Mouse (Mus musculus): Measurements from ENCODE around the gene S1pr5. TPM values are rescaled to one million over a fixed set of nuclear protein-coding genes. Genes with fewer than 3 reads are reported as not detected.
"Not testable (repeated sequence)": the region's sequence is repeated elsewhere in the genome, so short reads cannot be mapped to it uniquely, and the experiment has no call there.

Gene S1pr5
- total RNA-seq, 2 experiments from 2014 or later: 13.1 to 14.5 TPM

- DNase-seq (ENCODE audit: extremely low spot score in 1 of 2, low spot score in 1 of 2): no peak
These were observed 34.5 kb downstream of the S1pr5 start for GRCm38 (mm10) chr9:21213617-21214190.

GRCm38 (mm10) chr9:21211624-21212023, 36.6 kb downstream of the S1pr5 start:
- DNase-seq (ENCODE audit: extremely low spot score in 1 of 2, low spot score in 1 of 2): no peak

- DNase-seq (ENCODE audit: extremely low spot score in 1 of 2, low spot score in 1 of 2): no peak
These were observed 37.4 kb downstream of the S1pr5 start for GRCm38 (mm10) chr9:21210821-21211220.

- DNase-seq (ENCODE audit: extremely low spot score in 1 of 2, low spot score in 1 of 2): no peak
These were observed 39.6 kb downstream of the S1pr5 start for GRCm38 (mm10) chr9:21208626-21209025.

DNA sequence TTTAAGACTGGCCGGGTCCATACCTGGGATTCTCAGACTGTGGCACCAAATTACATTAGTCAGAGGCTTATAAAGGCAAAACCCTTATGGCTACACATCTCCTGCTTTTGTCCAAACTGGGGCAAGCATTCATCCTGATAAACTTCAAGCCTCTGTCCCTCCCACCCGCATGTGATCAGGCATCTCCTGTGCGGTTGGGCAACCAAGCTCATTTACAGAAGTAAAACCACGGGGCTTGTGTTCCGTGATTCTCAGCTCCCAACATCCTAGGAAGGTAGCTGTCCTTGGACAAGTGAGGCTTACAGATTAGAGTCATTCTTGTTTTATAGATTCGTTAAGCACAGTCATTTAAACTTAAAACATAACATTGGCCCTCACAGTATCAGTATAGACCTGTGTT, 41.4 kb downstream of the S1pr5 start:
- DNase-seq (ENCODE audit: extremely low spot score in 1 of 2, low spot score in 1 of 2): no peak

DNA sequence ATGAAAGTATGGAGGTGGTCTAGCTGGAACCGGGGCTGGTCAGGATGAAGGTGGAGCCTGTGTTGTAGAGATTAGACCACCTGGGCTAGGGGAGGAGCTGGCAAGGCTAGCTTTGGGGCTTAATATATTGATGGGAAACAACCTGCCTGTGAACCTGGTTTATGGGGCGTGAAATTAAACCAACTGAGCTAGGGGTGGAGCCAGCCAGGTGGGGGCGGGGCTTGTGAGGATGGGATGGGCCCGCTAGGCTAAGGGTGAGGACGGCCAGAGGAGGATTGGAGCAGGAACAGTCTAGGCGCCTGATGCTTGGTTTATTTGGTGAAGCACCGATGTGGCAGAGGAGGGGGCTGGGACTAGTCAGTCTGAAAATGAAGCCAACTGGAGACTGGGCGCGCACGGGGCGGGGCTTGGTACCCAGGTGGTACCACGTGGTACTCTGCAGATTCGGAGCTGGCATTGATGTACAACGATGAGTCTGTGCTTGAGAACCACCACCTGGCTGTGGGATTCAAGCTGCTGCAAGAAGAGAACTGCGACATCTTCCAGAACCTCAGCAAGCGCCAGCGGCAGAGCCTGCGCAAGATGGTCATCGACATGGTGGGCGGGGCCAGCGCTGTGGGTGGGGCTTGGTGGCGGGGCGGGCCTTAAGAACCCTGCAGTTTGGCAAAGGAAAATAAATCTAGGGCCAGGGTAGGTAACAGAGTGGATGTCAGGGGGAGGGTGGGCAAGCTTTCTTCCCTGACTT, 43.5 kb downstream of the S1pr5 start:
- DNase-seq (ENCODE audit: extremely low spot score in 1 of 2, low spot score in 1 of 2): peak in 1 of 2 experiments; percentile 31

- DNase-seq (ENCODE audit: extremely low spot score in 1 of 2, low spot score in 1 of 2): no peak
These were observed 44.1 kb downstream of the S1pr5 start for GRCm38 (mm10) chr9:21204156-21204527.

DNA sequence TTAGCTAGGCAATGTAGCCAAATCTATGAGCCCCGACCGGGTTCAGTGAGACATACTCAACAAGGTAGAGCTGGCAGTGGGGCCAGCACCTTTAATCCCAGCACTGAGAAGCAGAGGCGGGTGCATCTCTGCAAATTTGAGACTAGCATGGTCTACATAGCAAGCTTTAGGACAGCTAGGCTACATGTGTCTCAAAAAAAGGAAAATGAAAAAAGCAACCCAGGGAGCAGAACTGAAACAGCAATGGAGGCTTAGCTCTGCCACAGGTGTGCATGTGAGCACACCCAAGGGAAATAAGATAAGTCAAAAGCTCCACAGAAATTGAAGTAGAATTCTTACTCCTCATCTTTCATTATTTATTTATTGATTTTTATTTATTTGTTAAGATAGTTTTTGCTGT, 49.3 kb downstream of the S1pr5 start:
- DNase-seq (ENCODE audit: extremely low spot score in 1 of 2, low spot score in 1 of 2): no peak

DNA sequence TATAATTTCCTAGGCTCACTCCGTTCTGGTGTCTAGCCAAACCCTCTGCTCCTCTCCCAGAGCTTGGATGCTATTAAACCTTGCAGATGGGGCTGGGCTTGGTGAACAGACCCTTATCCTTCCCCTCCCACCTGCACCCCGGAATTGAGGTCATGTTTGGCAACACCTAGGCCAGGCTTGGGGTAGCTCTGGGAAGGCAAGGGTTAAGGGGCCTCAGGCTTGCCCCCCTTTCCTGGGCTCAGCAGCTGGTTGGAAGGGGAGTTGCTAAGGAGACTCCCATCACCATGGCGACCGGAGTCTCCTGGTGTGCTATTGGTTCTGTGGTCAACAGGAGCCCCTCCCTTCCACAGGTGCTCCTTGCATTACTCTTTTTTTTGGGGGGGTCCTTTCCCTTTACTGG, 50.3 kb downstream of the S1pr5 start:
- DNase-seq (ENCODE audit: extremely low spot score in 1 of 2, low spot score in 1 of 2): peak; percentile 54 to 58

GRCm38 (mm10) chr9:21196521-21197433, 51.5 kb downstream of the S1pr5 start:
- peak; percentile 59 to 63 for DNase-seq (ENCODE audit: extremely low spot score in 1 of 2, low spot score in 1 of 2)

- not testable (repeated sequence) for DNase-seq (ENCODE audit: extremely low spot score in 1 of 2, low spot score in 1 of 2)
These were observed 52.3 kb downstream of the S1pr5 start for GRCm38 (mm10) chr9:21195736-21196505.

DNA sequence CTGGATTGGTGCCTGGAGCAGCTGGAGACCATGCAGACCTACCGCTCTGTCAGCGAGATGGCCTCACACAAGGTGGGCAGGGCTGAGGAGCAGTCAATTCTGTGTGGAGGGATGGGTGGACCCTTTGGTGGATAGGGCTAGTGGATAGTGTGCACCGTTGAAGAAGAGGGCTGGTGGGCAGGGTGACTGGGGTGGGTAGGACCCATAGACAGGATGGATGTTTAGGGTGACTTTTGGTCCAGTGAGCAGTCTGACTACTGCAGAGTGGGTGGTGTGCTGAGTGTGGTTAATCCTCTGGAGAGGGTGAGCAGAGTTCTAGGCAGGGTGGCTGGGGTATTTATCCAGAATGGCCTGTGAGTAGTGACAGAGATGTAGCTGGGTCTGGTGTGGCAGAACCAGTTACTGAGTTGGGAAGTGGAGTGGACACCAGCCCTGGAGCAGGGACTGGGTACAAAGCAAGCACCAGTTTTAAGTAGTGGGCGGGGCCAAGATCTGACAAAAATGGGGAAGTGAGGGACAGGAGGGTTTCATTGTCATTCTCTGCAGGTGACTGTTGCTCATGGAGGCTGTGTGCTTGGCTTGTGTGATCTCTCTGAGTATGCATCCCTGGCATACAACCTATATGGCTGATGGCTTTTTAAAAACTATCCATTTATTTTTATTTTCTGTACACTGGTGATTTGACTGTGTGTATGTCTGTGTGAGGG, 53.3 kb downstream of the S1pr5 start:
- no peak for DNase-seq (ENCODE audit: extremely low spot score in 1 of 2, low spot score in 1 of 2)

DNA sequence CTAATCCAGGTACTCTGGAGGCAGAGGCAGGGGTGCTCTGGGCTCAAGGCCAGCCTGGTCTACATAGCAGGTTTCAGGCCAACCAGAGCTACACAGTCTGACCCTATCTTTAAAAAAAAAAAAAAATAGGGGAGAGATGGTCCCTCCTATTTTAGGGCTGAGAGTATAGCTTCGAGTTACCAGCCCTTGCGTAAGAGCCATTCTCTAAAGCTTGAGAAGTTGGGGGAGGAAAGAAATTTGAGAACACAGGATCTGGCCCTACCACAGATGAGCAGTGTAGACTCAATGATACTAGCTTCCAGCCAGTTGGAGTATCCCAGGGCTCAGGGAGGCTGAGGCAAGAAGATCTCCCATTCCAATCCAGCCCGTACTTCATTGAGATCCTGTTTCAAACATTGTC, 54.5 kb downstream of the S1pr5 start:
- DNase-seq (ENCODE audit: extremely low spot score in 1 of 2, low spot score in 1 of 2): no peak

Other genes starting within 250 kb of the S1pr5 start
- 10 to 100 TPM; 60.1 to 62.4 TPM for gene Mrpl4, start 245.7 kb downstream of the S1pr5 start, total RNA-seq (2021)
- 1 to 10 TPM; 2.1 to 2.7 TPM for gene Icam1, start 232.5 kb downstream of the S1pr5 start, total RNA-seq (2021)
- under 1 TPM; 0.84 to 0.87 TPM for gene Icam4, start 219.1 kb downstream of the S1pr5 start, total RNA-seq (2021)
- 100 to 1,000 TPM; 389 to 394 TPM for gene Icam5, start 216.4 kb downstream of the S1pr5 start, total RNA-seq (2021)
- under 1 TPM in 1 of 2 experiments, not detected in 1; 0.94 TPM for gene Zglp1, start 181.3 kb downstream of the S1pr5 start, total RNA-seq (2021)
- gene Gm49373, start 175.3 kb downstream of the S1pr5 start, total RNA-seq (2021): 1 to 10 TPM; 1.1 to 1.3 TPM
- gene Fdx1l, start 174.8 kb downstream of the S1pr5 start, total RNA-seq (2021): 10 to 100 TPM; 67.2 to 68.2 TPM
- gene Gm38431, start 156.4 kb downstream of the S1pr5 start, total RNA-seq (2021): 1 to 10 TPM; 2.4 to 2.7 TPM
- gene Raver1, start 156.4 kb downstream of the S1pr5 start, total RNA-seq (2021): 10 to 100 TPM; 28.4 to 34.7 TPM
- gene Tyk2, start 117.2 kb downstream of the S1pr5 start, total RNA-seq (2021): 10 to 100 TPM; 12.7 to 16.4 TPM
- 100 to 1,000 TPM; 144 to 156 TPM for gene Cdc37, start 98.5 kb downstream of the S1pr5 start, total RNA-seq (2021)
- gene Pde4a, start 82.7 kb downstream of the S1pr5 start, total RNA-seq (2021): 10 to 100 TPM; 74.0 to 85.1 TPM
- 10 to 100 TPM; 56.7 to 60.1 TPM for gene Keap1, start 9.1 kb downstream of the S1pr5 start, total RNA-seq (2021)
- gene Atg4d, start 16.9 kb upstream of the S1pr5 start, total RNA-seq (2021): 10 to 100 TPM; 39.1 to 40.0 TPM
- 10 to 100 TPM; 36.4 to 48.4 TPM for gene Kri1, start 39.5 kb upstream of the S1pr5 start, total RNA-seq (2021)
- 10 to 100 TPM; 53.6 to 61.7 TPM for gene Cdkn2d, start 43.0 kb upstream of the S1pr5 start, total RNA-seq (2021)
- gene Ap1m2, start 63.9 kb upstream of the S1pr5 start, total RNA-seq (2021): under 1 TPM; 0.42 to 0.73 TPM
- 10 to 100 TPM; 50.8 to 54.6 TPM for gene Slc44a2, start 72.3 kb upstream of the S1pr5 start, total RNA-seq (2021)
- 10 to 100 TPM; 85.6 to 92.6 TPM for gene Ilf3, start 119.4 kb upstream of the S1pr5 start, total RNA-seq (2021)
- gene Qtrt1, start 163.4 kb upstream of the S1pr5 start, total RNA-seq (2021): 10 to 100 TPM; 21.4 to 31.6 TPM
- 10 to 100 TPM; 55.2 to 77.1 TPM for gene Dnm2, start 176.5 kb upstream of the S1pr5 start, total RNA-seq (2021)

Data from layer of hippocampus, postnatal 25 days (tissue).